Mouse (Mus musculus): Measurements from ENCODE around the gene Ppm1a.

GRCm38 (mm10) chr12:72760376-72761229 is 3.3 kb downstream of the Ppm1a start:
- TF ChIP-seq MAX (IDR thresholded peaks at IDR 0.05; ENCODE audit: low read length) (peak; percentile 91), CTCF (IDR thresholded peaks at IDR 0.05 in 2 of 3, conservative IDR thresholded peaks at IDR 0.05 in 1 of 3; ENCODE audit: control insufficient read depth in 1 of 3, insufficient read depth in 1 of 3, low read depth in 2 of 3, low read length in 3 of 3, poor library complexity in 1 of 3, severe bottlenecking in 1 of 3) (no peak), ELF1 (IDR thresholded peaks at IDR 0.05; ENCODE audit: low read depth, low read length) (peak; percentile 86), KAT2A (conservative IDR thresholded peaks at IDR 0.05; ENCODE audit: low read depth, low read length) (no peak; the same call in 1 of the 2 replicates), EP300 (IDR thresholded peaks at IDR 0.05; ENCODE audit: low read depth in 1 of 2, low read length in 2 of 2) (peak; percentile 4 to 54; a peak in 2 of 4 replicates), POLR2AphosphoS5 (IDR thresholded peaks at IDR 0.05; ENCODE audit: borderline replicate concordance, low read depth, low read length) (no peak; the same call in 1 of the 2 replicates), E2F4 (IDR thresholded peaks at IDR 0.05; ENCODE audit: borderline replicate concordance, low read depth, low read length) (no peak), HCFC1 (IDR thresholded peaks at IDR 0.05; ENCODE audit: low read depth, low read length) (peak; percentile 84), ZKSCAN1 (IDR thresholded peaks at IDR 0.05; ENCODE audit: low read depth, low read length) (no peak), POLR2A (IDR thresholded peaks at IDR 0.05; ENCODE audit: control insufficient read depth in 1 of 2, insufficient read depth in 1 of 2, low read depth in 1 of 2, low read length in 2 of 2, poor library complexity in 1 of 2) (peak; percentile 85 to 91), ZC3H11A (IDR thresholded peaks at IDR 0.05; ENCODE audit: low read depth, low read length) (no peak), CHD2 (IDR thresholded peaks at IDR 0.05; ENCODE audit: low read length) (peak; percentile 28; the same call in 1 of the 2 replicates), SMC3 (IDR thresholded peaks at IDR 0.05; ENCODE audit: low read depth, low read length) (no peak)
